Mouse (Mus musculus): Measurements from ENCODE around the gene Ppp4r4.

GRCm38 (mm10) chr12:103657991-103658390 is 125.9 kb downstream of the Ppp4r4 start:
- no peak for TF ChIP-seq CTCF (IDR thresholded peaks at IDR 0.05; ENCODE audit: low read depth, low read length)
- TF ChIP-seq POLR2A (IDR thresholded peaks at IDR 0.05; ENCODE audit: extremely low read depth, insufficient read depth, low read length), result no peak

Data from liver, adult 2 months (tissue).